Mouse (Mus musculus): ENCODE data around the gene S100a5.

The S100a5 gene

GRCm38 (mm10) chr3:90600036-90600435, 8.3 kb upstream of the S100a5 start:
- DNase-seq (ENCODE audit: low read depth, low spot score) = no peak

GRCm38 (mm10) chr3:90600458-90601195, 7.7 kb upstream of the S100a5 start:
- DNase-seq (ENCODE audit: low read depth, low spot score) = no peak

GRCm38 (mm10) chr3:90601486-90602110, 6.7 kb upstream of the S100a5 start, which contains the start of gene Gm42674:
Gm42674 (plus strand) TSS chr3:90601904.
- no peak for DNase-seq (ENCODE audit: low read depth, low spot score)

GRCm38 (mm10) chr3:90603623-90604022, 4.7 kb upstream of the S100a5 start, which contains the start of gene S100a4:
S100a4 (plus strand) TSS chr3:90603771.
- DNase-seq (ENCODE audit: low read depth, low spot score) = peak; percentile 43

- DNase-seq (ENCODE audit: low read depth, low spot score) = peak; percentile 57
Observed at GRCm38 (mm10) chr3:90604416-90604815, 3.9 kb upstream of the S100a5 start.

GRCm38 (mm10) chr3:90605049-90605448, 3.3 kb upstream of the S100a5 start:
- DNase-seq (ENCODE audit: low read depth, low spot score) = peak; percentile 69

- DNase-seq (ENCODE audit: low read depth, low spot score) = no peak
Observed at GRCm38 (mm10) chr3:90605736-90606135, 2.6 kb upstream of the S100a5 start.

GRCm38 (mm10) chr3:90606185-90606584, 2.1 kb upstream of the S100a5 start:
- DNase-seq (ENCODE audit: low read depth, low spot score) = no peak

- no peak for DNase-seq (ENCODE audit: low read depth, low spot score)
Observed at GRCm38 (mm10) chr3:90607361-90607760, 962 bp upstream of the S100a5 start.

GRCm38 (mm10) chr3:90609102-90609501, 779 bp downstream of the S100a5 start:
- no peak for DNase-seq (ENCODE audit: low read depth, low spot score)

- DNase-seq (ENCODE audit: low read depth, low spot score) = no peak
Observed at GRCm38 (mm10) chr3:90611494-90611893, 3.2 kb downstream of the S100a5 start.

GRCm38 (mm10) chr3:90612061-90612460, 3.7 kb downstream of the S100a5 start:
- DNase-seq (ENCODE audit: low read depth, low spot score) = peak; percentile 55

GRCm38 (mm10) chr3:90612728-90613291, 4.5 kb downstream of the S100a5 start, which contains the start of gene S100a6:
S100a6 (plus strand) TSS chr3:90612882.
- peak; percentile 86 for DNase-seq (ENCODE audit: low read depth, low spot score)

GRCm38 (mm10) chr3:90613461-90614147, 5.3 kb downstream of the S100a5 start:
- DNase-seq (ENCODE audit: low read depth, low spot score) = peak; percentile 17

- DNase-seq (ENCODE audit: low read depth, low spot score) = no peak
Observed at GRCm38 (mm10) chr3:90614148-90614530, 5.8 kb downstream of the S100a5 start.

GRCm38 (mm10) chr3:90614611-90615251, 6.4 kb downstream of the S100a5 start:
- no peak for DNase-seq (ENCODE audit: low read depth, low spot score)

GRCm38 (mm10) chr3:90615415-90615814, 7.1 kb downstream of the S100a5 start:
- peak; percentile 84 for DNase-seq (ENCODE audit: low read depth, low spot score)

GRCm38 (mm10) chr3:90615911-90616310, 7.6 kb downstream of the S100a5 start:
- DNase-seq (ENCODE audit: low read depth, low spot score) = no peak

GRCm38 (mm10) chr3:90617586-90617985, 9.3 kb downstream of the S100a5 start:
- DNase-seq (ENCODE audit: low read depth, low spot score) = peak; percentile 30

GRCm38 (mm10) chr3:90621552-90621951, 13.2 kb downstream of the S100a5 start:
- DNase-seq (ENCODE audit: low read depth, low spot score) = no peak

GRCm38 (mm10) chr3:90623435-90624071, 15.2 kb downstream of the S100a5 start:
- peak; percentile 70 for DNase-seq (ENCODE audit: low read depth, low spot score)
